Mouse (Mus musculus) frontal cortex, postnatal 14 days (tissue): ENCODE results near the gene Slco6c1.

ENCODE experiments used
- DNase-seq, 2 experiments: peaks; one replicate each; pipeline ENCODE4 v3.0.0; 2022; ENCODE audit warnings: low spot score in 2 of 2

Slco6c1 gene

GRCm38 (mm10) chr1:97128201-97128600 is at the start of gene Slco6c1:
Gene Slco6c1, minus strand, starts transcription at chr1:97128301.
- no peak for DNase-seq

- DNase-seq, result no peak
Observed at GRCm38 (mm10) chr1:97038982-97039381, 89.1 kb downstream of the Slco6c1 start.

GRCm38 (mm10) chr1:97038548-97038947 is 89.6 kb downstream of the Slco6c1 start:
- DNase-seq, result no peak

- no peak for DNase-seq
Observed at GRCm38 (mm10) chr1:97037955-97038354, 90.1 kb downstream of the Slco6c1 start.

GRCm38 (mm10) chr1:97021388-97021787 is 106.7 kb downstream of the Slco6c1 start:
- no peak for DNase-seq

GRCm38 (mm10) chr1:97019404-97019803 is 108.7 kb downstream of the Slco6c1 start:
- no peak for DNase-seq

GRCm38 (mm10) chr1:97018978-97019377 is 109.1 kb downstream of the Slco6c1 start:
- peak in 1 of 2 experiments; percentile 63 for DNase-seq
